Mouse (Mus musculus) bone marrow, adult 2 months (tissue): ENCODE measurements around the gene Acox3.

Experiments used
- CTCF ChIP-seq: fragments of 200-500 bp; IDR thresholded peaks from 2 replicates; pipeline ENCODE4 v1.5.1; 2011; ENCODE audit warnings: low read length, control low read depth; ENCODE audit not compliant: control insufficient read depth, insufficient read depth
- POLR2A ChIP-seq: fragments of 200-500 bp; IDR thresholded peaks from 2 replicates; pipeline ENCODE4 v1.6.1; 2011; ENCODE audit warnings: low read depth, mild to moderate bottlenecking, control low read depth, low read length, borderline replicate concordance; ENCODE audit not compliant: control insufficient read depth

DNA sequence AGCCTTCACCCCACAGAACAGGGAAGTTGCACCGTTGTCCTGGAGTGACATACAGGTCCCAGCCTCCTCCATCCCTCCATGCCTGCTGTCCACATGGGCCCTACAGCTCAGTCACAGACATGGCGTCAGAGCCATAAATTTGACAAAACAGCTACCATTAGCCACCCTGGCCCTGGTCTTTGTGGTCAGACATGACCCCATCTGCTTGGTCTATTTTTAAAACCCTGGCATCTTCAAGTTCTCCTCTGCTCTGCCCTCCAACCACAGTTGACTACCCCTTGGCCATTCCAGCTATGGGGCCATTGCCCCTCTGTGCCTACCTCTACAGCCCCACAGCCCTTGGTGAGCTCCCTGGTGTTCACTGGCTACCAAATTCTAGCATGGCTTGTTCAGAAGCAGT is 27.1 kb downstream of the Acox3 start:
- TF ChIP-seq CTCF, result no peak
- TF ChIP-seq POLR2A, result no peak
